Mouse (Mus musculus) kidney, postnatal 36 days (tissue): ENCODE results near the gene Slmap.
"Not testable (repeated sequence)": the region's sequence is repeated elsewhere in the genome, so short reads cannot be mapped to it uniquely, and the experiment has no call there.

Source experiments
- DNase-seq, 2 experiments: peaks; one replicate each; pipeline ENCODE4 v3.0.0; 2021 to 2022; ENCODE audit warnings: mixed read lengths in 2 of 2

The Slmap gene

DNA sequence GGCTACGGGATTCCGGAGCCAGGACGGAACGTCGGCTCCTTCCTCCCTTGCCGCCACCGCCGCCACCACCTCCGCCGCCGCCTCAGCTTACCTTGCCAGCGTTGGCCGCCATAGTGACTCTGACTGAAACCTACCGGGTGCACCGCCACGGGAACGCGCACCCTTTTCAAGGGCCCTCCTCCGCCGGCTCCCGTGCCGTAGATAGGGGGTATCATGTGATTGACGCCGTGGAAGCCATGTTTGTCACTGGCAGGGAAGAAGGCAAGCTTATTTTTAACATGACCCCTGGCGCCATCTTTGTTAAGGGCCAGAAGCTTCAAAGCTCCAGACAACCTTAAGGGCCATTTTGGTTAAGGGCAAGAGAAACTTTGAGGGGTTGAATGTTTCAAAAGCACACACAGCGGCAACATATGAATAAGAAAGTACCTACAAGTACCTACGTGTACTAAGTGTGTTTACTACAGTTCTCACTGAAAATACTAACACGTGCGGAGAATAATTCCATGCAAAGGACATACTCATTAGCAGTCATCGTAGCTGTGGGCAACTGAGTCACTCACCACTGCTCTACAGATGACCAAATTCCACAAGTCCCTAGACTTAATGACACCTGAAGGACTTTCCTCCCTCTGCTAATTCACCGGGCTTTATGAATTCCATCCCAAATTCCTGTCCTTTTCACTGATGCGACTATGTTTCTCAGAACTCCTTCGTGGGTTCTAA lies at the start of gene Slmap:
TSS of gene Slmap (minus strand) at position 175 of the 723 bp plus-strand sequence.
- peak; percentile 99 to 100 for DNase-seq

DNA sequence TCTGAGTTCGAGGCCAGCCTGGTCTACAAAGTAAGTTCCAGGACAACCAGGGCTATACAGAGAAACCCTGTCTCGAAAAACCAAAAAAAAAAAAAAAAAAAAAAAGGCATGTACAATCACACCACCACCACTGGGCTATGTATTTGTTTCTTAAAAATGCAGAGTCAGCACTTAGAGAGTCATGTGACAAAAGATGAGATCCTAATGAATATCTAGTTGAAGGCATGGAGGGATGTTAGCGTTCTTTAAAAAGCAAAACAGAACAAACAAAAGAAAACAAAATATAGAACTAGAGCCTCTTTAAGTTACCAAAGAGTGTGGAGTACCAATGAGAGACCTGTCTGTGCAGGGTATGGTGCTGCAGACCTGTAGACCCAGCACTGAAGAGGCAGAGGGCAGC lies 48.9 kb upstream of the Slmap start:
- no peak for DNase-seq

DNA sequence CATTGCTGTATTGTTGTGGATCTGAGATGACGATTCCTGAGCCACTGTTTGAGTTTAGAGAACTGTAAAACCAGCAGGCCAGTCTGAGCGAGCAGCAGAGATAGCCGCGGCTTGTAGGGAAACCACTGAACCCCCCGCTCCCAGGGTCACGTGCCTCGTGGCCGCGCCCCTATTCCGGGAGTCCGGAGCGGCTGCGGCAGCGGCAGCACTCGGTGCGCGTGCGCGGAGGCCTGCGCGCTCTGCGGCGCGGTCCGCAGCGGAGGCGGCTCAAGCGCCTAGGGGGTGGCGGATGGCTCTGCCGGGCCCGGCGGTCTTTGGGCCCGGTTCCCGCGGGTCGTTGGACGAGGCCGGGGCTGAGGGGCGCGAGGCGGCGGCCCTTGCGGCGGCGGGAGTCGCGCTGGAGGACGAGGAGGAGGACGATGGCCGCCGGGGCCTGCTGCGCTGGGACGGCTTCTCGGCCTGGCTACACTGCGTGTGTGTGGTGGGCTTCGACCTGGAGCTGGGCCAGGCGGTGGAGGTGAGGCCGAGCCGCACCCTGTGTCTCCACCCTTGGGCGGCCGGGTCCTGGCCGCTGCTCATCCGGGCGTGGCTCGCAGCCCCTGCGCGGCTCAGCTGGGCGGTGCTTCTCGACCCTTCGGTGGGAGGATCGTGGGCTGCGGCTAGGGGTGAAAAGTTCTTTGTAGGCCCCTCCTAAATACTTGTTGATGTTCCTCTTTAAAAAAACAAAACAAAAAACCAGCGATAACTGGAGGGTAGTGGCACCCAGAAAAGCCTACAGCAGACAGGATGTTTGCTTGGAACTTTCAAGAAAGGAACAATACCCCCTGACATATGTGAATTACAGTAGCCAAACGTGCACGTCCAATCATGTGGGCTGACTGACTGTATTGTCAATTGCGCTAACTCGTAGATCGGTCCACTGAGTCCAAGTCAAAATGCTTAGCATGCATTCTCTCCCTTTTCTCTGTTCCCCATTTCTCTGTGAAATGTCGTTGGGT lies 44.9 kb upstream of the Slmap start:
- DNase-seq, result peak; percentile 92 to 96

DNA sequence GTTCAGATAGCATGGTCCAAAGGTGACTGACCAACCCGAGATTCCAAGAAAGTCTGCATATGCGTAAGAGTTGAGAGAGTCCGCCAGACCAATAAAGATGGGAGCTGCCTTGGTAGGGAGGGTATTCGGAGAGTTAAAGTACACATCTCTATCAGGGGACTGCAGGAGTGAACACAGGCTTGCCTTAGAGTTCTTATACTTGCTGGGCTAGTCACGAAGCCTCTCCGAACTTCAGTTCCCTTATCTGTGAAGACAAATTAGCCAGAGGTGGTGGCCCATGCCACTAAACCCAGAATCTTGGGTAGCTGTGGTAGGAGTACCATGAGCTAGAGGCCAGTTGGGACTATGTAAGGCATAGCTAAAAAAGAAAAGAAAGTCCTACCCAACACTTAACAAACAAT lies 44.1 kb upstream of the Slmap start:
- DNase-seq, result peak in 1 of 2 experiments; percentile 14

DNA sequence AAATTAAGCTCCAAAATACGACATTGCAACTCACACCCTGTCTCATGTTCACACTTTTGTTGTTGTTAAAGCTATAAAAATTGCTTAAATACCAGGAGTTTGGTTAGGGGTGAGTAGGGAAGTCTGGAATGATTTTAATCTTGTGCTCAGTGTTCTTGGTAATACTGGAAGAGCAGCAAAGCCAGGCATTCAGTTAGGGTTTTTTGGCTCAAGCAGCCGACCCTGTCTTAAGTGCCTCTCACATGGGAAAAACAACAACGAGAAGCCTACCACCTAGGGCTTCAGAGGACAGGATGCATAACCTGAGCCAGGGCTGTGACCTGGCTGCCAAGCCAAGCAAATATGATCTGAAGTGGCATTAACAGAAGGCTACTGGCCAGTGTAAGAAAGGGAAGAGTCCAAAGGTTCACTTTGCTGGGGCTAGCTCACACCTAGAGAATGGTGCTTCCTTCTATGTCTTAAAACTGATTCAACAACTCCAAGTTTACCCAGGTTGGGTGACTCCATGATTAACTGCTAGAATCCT lies 41.6 kb upstream of the Slmap start:
- peak in 1 of 2 experiments; percentile 27 for DNase-seq

DNA sequence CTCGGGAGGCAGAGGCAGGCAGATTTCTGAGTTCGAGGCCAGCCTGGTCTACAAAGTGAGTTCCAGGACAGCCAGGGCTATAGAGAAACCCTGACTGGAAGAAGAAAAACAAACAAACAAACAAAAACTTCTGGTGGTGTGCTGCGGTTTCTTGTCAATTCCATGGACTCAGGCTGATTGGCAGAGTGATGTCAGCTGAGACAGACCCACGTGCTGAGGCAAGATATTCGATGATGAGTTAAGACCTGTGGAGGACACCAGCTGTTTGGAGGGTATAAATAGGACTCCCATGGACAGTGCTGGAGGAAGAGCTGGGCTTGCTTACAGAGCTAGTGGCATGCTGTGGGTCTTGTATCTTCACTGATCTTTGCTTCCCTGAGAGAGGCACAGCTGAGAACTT lies 38.8 kb upstream of the Slmap start, which contains the start of gene Dennd6a:
TSS of gene Dennd6a (plus strand) at position 301 of the 400 bp plus-strand sequence.
- DNase-seq, result not testable (repeated sequence)

DNA sequence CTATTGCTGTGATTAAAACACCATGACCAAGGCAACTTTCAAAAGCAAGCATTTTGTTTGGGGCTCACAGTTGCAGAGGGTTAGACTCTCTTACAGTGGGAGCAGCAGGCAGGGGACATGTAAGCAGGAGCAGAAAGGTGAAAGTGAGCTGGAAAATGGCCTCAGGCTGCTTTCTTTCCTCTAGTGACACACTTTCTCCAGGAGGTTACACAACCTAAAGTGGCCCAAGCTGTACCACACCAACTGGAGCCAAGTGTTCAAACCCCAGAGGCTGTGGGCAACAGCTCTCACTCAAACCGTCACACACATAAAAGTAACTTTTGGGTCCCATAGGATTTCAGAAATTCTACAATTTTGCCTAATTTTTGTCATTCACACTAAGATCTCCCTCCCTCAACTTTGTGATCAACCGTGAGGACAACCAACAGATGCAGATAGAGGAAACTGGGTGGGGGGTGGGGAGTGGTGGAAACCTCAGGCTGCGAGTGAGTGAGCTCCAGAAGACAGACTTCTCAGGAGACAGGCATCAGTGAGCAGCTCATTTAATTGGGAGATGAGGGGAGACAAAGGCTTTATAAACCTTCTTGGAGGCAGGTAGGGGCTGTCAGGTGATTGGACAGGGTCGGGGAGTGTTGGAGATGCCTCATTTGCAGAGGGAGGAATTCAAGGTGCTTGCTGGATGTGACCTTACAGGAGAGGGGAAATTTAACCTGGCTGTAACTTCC lies 37.4 kb upstream of the Slmap start:
- DNase-seq, result peak in 1 of 2 experiments; percentile 19

DNA sequence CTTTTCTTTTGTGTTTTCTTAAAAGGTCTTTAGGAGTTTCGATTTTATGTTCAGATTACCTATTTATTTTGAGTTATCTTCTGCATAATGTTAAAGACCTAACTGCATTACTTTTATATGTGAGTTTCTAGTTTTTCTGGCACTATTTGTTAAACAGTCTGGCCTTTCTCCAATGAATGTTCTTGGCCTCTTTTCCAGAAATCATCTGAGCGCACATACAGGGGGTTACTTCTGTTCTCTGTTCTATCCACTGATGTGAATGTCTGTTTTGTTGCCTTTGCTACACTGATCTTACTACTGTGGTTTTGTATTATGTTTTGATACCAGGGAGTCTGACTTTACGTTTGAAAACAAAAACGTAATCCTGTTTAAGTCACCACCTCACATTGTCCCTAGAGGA lies 35.1 kb upstream of the Slmap start:
- no peak for DNase-seq

DNA sequence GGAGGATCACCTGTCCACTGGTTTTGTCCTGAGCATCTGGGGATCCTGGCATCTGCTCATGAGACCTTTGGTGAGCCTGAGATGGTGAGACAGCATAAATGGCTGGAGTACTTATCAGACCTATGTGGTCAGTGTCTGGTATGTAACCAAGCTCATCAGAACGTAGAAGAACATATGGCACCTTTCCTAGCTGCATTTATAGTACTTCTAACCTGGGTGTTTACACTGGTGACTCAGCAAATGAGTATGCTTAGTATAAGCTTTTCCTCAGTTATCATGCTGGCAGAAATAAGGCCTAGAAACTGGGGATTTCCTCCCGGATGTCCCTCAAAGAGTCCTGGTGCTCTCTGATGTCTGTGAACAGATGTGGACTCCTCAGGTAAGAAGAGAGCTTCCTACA lies 27.5 kb upstream of the Slmap start:
- no peak for DNase-seq

DNA sequence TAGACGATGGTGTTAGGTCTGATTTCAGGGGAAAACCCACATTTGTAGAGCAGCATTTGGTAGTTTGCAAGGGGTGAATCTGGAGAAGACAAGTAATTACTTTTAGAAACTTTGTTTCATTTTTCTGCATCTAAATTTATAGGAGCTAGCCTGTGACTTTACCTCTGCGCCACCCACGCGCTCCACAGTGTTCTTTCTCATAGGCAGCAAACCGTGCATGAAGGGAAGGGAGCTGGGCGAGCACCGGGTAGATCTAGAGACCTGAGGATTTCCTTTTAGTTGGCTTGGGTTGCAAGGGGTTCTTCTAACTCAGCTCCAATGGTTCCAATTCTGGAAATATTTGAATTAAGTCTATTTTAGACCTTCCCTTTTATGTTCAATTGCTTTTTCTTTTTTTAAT lies 23.8 kb upstream of the Slmap start:
- DNase-seq, result peak; percentile 25 to 52

DNA sequence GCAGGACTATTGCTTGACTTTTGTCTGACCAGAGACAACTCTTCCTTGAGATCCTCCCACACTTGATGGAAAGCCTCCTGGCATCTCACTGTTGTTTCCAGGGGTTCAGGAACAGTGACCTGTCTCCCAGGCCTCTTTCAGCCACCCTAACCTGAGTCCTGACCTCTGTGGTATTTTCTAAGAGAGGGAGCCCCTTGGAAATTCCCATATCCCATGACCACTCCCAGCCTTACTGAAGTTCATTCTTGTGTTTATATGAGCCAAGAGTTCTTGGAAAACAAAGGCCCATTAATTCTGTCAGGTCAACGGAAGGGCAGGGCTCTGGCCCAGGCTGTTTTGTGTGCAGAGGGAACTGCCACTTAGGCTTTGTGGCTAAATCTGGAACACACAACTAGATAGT lies 22.9 kb upstream of the Slmap start:
- peak; percentile 49 to 65 for DNase-seq

DNA sequence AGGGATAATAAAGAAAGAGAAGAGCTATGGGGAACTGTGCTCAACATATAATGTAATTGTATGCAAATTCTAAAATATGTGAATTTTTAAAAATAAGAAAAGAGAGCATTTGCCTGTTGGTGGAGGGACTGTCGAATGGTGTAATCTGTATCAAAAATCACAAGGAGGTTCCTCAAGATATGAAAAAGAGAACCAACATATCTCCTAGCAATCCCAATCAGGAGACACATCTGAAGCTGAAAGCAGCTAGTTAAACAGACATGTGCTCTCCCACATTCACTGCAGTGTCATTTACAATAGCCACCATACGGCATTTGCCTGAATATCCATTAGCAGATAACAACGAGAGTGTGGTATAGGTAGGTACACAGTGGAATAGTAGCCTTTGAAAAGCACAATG lies 18.1 kb upstream of the Slmap start:
- DNase-seq, result no peak

DNA sequence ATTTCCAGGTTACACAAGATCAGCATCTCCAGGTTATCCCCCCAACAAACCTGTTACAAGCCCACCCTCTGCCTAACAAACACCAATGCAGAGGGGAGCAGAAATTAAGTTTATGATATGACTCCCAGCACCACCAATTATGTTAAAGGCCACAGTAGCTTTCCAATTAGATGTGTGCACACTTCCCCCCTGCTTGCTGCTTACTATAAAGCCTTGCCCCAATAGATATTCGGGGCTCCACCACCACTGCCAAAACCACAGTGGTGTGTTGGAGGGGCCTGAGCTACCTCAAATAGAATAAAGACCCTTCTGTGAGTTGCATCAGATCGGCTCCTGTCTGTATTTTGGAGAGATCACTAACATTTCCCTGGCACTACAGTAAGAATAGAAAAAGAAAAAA lies 17.7 kb upstream of the Slmap start:
- no peak for DNase-seq

DNA sequence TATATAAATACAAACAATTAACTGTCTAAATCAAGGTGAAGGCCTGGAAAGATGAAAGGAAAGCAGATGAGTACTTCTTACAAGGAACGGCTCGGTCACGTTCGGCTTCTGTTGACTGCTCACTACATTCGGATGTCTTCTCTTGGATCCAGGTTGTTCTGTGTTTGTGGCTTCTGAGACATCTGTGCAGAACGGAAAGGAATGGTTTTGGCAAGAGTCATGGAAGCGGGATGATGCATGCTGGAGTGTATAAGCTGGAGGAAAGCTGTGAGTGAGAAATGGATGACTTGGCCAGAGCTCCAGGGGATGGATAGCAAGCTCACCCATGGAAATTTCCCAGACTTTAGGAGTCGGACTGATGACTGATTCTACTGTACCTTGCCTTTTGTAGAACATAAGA lies 16.0 kb upstream of the Slmap start:
- DNase-seq, result no peak

DNA sequence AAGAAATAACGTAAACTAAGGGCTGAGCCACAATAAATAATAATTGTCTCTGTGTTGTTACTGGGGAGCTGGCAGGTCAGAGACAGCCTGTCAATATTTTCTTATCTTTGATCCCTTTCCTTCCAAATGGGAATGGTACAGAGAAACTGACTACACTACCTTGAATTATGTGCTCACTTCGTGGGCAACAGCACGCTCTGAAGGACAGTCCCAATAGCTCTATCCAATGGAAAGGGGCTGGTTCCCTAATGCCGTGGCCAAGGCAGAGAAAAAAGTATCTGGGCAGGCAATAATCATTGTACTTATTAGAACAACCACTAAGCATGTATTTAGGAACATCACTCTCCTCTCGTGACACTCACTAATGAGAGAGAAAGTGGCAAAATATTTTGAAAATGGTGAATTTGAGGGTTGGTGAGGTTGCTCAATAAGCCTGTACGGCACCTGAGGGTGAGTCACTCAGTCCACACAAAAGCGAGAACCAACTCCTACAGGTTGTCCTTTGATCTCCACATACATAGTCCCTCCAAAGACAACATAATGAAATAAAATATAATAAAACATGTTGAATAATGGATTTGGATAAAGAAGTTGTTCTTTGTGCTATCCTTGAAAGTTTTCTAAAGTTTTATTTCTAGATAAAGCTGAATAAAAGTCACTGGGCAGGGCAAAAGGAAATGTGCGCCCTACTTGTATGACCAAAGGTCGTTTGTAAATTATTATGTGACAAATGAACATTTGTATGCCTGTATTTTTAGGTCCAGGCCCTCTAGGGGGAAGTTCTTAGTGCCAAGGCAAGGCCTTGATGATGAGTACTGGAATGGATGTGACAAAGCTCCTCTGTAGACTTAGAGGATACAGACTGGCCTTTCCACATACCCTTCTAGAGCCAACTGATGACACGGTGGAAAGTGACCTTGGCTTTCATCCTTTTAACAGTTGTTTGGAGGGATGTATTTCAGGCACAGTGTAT lies 13.1 kb upstream of the Slmap start:
- no peak for DNase-seq

DNA sequence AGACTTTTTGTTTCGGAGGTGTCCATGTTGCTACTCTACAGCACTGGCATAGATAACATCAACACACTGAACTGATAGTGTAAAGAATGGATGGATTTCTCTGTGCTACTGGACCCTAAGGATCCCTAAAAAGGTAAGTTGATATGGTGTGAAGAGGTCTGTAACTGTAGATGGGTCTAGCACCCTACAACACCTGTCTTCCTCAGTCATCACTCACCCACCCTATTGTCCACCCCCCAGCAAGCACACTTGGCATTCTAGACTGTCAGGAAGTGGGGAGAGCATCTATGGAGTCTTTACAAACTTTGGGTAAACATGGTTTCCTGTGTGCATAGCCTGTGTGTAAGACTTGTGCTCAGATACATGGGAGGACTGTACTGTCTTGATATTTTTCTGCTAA lies 7.4 kb upstream of the Slmap start:
- DNase-seq, result no peak

DNA sequence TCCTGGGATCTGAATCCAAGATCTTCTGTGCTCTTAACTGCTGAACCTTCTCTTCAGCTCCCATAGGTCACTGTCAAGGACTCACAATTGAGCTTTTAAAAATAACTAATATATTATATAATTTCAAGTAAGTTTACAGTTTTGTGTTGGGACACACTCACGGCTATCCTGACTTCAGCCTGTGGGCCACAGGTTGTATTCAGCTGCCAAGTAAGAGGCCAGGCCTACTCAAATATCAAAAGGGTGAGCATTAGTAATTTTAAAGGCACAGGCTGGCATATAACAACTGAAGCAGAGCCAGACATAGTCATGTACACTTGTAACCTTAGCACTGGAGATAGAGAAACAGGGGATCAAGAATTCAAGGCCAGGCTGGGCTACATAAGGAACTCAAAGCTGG lies 5.8 kb upstream of the Slmap start:
- no peak for DNase-seq

DNA sequence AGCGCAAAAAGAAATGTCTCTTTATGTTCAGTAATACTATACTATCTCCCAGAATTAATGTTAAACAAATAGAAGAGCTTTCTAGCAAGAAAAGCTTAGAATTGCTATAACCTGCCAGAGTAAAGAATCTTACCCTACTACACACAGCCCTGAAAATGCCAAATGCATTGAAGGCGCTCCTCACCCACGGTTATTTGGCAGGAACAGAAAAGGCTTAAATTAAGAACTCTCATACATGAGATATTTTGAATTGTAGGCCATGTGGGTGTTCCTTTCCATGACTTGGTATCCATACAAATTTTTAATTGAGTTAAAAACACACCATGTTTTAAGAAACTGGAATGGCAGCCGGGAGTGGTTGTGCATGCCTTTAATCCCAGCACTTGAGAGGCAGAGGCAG lies 4.5 kb upstream of the Slmap start:
- no peak for DNase-seq

DNA sequence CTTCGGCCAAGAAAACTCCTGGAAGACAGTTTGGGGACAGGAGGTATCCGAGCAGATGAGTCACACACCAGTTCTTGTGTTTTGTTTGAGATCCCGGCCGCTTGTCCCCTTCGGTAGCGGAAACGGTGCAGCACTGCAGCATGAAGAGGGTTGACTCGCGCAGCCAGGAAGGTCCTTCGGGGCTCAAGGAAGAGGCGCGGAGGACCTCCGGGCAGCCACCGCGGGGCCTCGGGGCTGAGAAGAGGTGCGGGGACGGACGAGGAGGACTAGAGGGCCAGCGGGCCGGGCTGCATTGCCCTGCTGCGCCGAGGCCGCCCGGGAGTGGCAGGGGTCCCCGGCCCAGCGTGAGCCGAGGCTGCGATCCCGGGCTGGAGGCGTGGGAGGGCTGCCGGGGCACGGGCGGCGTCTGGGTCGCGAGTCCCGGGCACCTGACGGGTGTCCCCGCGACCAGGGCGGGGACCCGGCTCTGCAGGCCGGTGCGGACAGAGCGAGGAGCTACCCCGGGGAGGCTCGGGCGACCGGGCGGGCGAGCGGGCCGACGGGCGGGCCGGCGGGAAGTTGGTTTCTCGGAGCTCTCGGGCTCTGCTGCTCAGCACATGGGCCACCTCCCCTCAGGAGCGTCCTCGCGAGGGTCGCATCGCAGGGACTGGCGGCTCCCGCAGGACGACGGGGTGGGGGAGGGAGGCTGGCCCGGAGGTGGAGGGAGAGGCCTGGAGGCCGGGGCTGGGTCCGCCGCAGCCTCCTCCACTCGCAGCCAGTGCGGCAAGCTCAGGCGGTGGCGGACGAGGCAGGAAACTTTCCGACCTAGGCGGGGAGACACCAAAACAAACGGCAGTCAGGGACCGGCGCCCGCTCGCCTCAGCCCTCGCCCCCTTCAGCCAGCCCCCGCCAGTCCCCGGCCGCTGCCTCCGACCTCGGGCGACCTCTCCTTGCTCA lies 642 bp downstream of the Slmap start:
- DNase-seq, result peak; percentile 35 to 73

DNA sequence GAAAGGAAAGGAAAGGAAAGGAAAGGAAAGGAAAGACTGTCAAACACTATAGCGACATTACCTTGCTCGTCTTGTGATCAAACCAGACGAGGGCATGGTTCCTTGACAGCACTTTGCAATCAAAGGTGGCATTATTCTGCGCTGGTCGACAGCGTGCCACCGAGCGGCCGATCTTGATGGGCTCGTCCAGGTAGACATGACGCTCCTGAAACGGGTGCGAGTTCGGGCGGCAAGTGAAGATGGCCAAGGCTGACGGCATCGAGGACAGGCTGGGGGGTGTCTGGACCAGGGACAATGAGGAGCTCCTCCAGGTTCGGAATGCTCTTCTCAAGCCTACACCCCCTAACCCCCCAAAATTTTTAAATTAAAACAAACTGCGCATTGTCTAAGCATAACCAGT lies 1.5 kb downstream of the Slmap start:
- peak in 1 of 2 experiments; percentile 44 for DNase-seq
